Mouse (Mus musculus) intestine, embryonic 16.5 days (tissue): ENCODE measurements at regions not wholly inside any gene's neighbourhood (a gene's known extent, or its start where the extent isn't known, plus 50 kb on each side); places are given as distances from the start of the nearest gene placed in this dataset.

Source experiments
- ATAC-seq: fragments of 200-750 bp; cut with Nextera tagmentation; 2 replicates; pipeline ENCODE4 v1.8.0; 2017; ENCODE audit warnings: moderate TSS enrichment, moderate library complexity
- H3K27ac ChIP-seq: fragments of 300-500 bp; sonication (generic); 2 replicates; pipeline ENCODE4 v1.5.1; 2014; ENCODE audit warnings: mild to moderate bottlenecking, low read length
- H3K27me3 ChIP-seq: fragments of 300-500 bp; sonication (generic); replicated peaks from 2 replicates; pipeline ENCODE4 v1.6.1; 2014; ENCODE audit warnings: low read length, control low read depth, mixed read lengths; ENCODE audit not compliant: control insufficient read depth, insufficient read depth
- H3K36me3 ChIP-seq: fragments of 300-500 bp; sonication (generic); 2 replicates; pipeline ENCODE4 v1.6.1; 2014; ENCODE audit warnings: low read length, control low read depth; ENCODE audit not compliant: control insufficient read depth, insufficient read depth
- H3K4me1 ChIP-seq: fragments of 300-500 bp; sonication (generic); 2 replicates; pipeline ENCODE4 v1.6.1; 2014; ENCODE audit warnings: low read length, control low read depth, mixed read lengths; ENCODE audit not compliant: control insufficient read depth, insufficient read depth
- H3K4me2 ChIP-seq: fragments of 300-500 bp; sonication (generic); 2 replicates; pipeline ENCODE4 v1.6.1; 2014; ENCODE audit warnings: low read depth, low read length, control low read depth
- H3K4me3 ChIP-seq: fragments of 300-500 bp; sonication (generic); 2 replicates; pipeline ENCODE4 v1.5.1; 2014; ENCODE audit warnings: mild to moderate bottlenecking, low read length
- H3K9ac ChIP-seq: fragments of 300-500 bp; sonication (generic); 2 replicates; pipeline ENCODE4 v1.6.1; 2014; ENCODE audit warnings: low read depth, low read length
- H3K9me3 ChIP-seq: fragments of 300-500 bp; sonication (generic); 2 replicates; pipeline ENCODE4 v1.6.1; 2016; ENCODE audit warnings: low read length, control low read depth; ENCODE audit not compliant: control insufficient read depth
- WGBS: fragments of 180-500 bp; shearing (Covaris S2); extraction: QIAGEN DNeasy Blood & Tissue Kit; methylation state at CpG from one replicate; pipeline ENCODE4 v1.1.7; 2014; 5-methylcytosine and 5-hydroxymethylcytosine counted together

GRCm38 (mm10) chr16:58354551-58354950 lies 53.7 kb upstream of the Dcbld2 start:
- Histone ChIP-seq H3K9me3 (no peaks in the 10 kb centered on the region), H3K27ac (no peak overlapping the region), H3K27me3 (no peaks in the 10 kb centered on the region), H3K36me3 (no peaks in the 10 kb centered on the region), H3K4me1 (no peaks in the 10 kb centered on the region), H3K9ac (no peak overlapping the region), H3K4me2 (no peak overlapping the region), H3K4me3 (no peak overlapping the region)
- ATAC-seq: no peak
- 59% methylated on average over 6 of the region's 6 CpGs for WGBS
